Mouse (Mus musculus): Measurements from ENCODE around the gene Myadml2. TPM values are rescaled to one million over a fixed set of nuclear protein-coding genes. Genes with fewer than 3 reads are reported as not detected.

Myadml2 gene
- polyA plus RNA-seq, 1 experiment, result not detected

GRCm38 (mm10) chr11:120672687-120673593 lies 25.0 kb upstream of the Myadml2 start, which contains the start of gene Aspscr1:
Gene Aspscr1, plus strand, starts transcription at chr11:120672973.
- TF ChIP-seq GATA1 (IDR thresholded peaks at IDR 0.05; ENCODE audit: low read length), result no peak

- TF ChIP-seq GATA1 (IDR thresholded peaks at IDR 0.05; ENCODE audit: low read length), result no peak
These were observed 18.7 kb upstream of the Myadml2 start for GRCm38 (mm10) chr11:120666617-120667016.

- no peak for TF ChIP-seq GATA1 (IDR thresholded peaks at IDR 0.05; ENCODE audit: low read length)
These were observed 17.4 kb upstream of the Myadml2 start for GRCm38 (mm10) chr11:120665406-120665805.

GRCm38 (mm10) chr11:120663714-120664113 lies 15.8 kb upstream of the Myadml2 start:
- TF ChIP-seq GATA1 (IDR thresholded peaks at IDR 0.05; ENCODE audit: low read length), result no peak

- no peak for TF ChIP-seq GATA1 (IDR thresholded peaks at IDR 0.05; ENCODE audit: low read length)
These were observed 14.8 kb upstream of the Myadml2 start for GRCm38 (mm10) chr11:120662759-120663158.

- TF ChIP-seq GATA1 (IDR thresholded peaks at IDR 0.05; ENCODE audit: low read length), result no peak
These were observed 13.1 kb upstream of the Myadml2 start, which contains the start of gene Notum for GRCm38 (mm10) chr11:120661076-120661460. Gene Notum, minus strand, starts transcription at chr11:120661175.

- TF ChIP-seq GATA1 (IDR thresholded peaks at IDR 0.05; ENCODE audit: low read length), result no peak
These were observed 12.5 kb upstream of the Myadml2 start for GRCm38 (mm10) chr11:120660301-120661075.

- no peak for TF ChIP-seq GATA1 (IDR thresholded peaks at IDR 0.05; ENCODE audit: low read length)
These were observed 11.7 kb upstream of the Myadml2 start for GRCm38 (mm10) chr11:120659509-120660300.

GRCm38 (mm10) chr11:120658876-120659410 lies 11.0 kb upstream of the Myadml2 start:
- TF ChIP-seq GATA1 (IDR thresholded peaks at IDR 0.05; ENCODE audit: low read length), result no peak

- no peak for TF ChIP-seq GATA1 (IDR thresholded peaks at IDR 0.05; ENCODE audit: low read length)
These were observed 9.3 kb upstream of the Myadml2 start for GRCm38 (mm10) chr11:120657301-120657700.

GRCm38 (mm10) chr11:120654741-120655140 lies 6.8 kb upstream of the Myadml2 start:
- no peak for TF ChIP-seq GATA1 (IDR thresholded peaks at IDR 0.05; ENCODE audit: low read length)

GRCm38 (mm10) chr11:120651872-120652271 lies 3.9 kb upstream of the Myadml2 start:
- no peak for TF ChIP-seq GATA1 (IDR thresholded peaks at IDR 0.05; ENCODE audit: low read length)

GRCm38 (mm10) chr11:120647047-120647830 lies 719 bp downstream of the Myadml2 start:
- TF ChIP-seq GATA1 (IDR thresholded peaks at IDR 0.05; ENCODE audit: low read length), result no peak

- no peak for TF ChIP-seq GATA1 (IDR thresholded peaks at IDR 0.05; ENCODE audit: low read length)
These were observed 4.4 kb downstream of the Myadml2 start, which contains the start of gene Pycr1 for GRCm38 (mm10) chr11:120643601-120643987. Gene Pycr1, minus strand, starts transcription at chr11:120643769.

Data from G1E-ER4 (cell line).